Mouse (Mus musculus) bone marrow, adult 2 months (tissue): ENCODE results near the gene Pon1.

Experiments used
- CTCF ChIP-seq: fragments of 200-500 bp; IDR thresholded peaks from 2 replicates; pipeline ENCODE4 v1.5.1; 2011; ENCODE audit warnings: low read length, control low read depth; ENCODE audit not compliant: control insufficient read depth, insufficient read depth
- POLR2A ChIP-seq: fragments of 200-500 bp; IDR thresholded peaks from 2 replicates; pipeline ENCODE4 v1.6.1; 2011; ENCODE audit warnings: low read depth, mild to moderate bottlenecking, control low read depth, low read length, borderline replicate concordance; ENCODE audit not compliant: control insufficient read depth

- TF ChIP-seq CTCF (no peak), POLR2A (no peak)
These were observed 38.3 kb upstream of the Pon1 start for GRCm38 (mm10) chr6:5232022-5232421.
